Mouse (Mus musculus): ENCODE data around the gene Clip4.

DNA sequence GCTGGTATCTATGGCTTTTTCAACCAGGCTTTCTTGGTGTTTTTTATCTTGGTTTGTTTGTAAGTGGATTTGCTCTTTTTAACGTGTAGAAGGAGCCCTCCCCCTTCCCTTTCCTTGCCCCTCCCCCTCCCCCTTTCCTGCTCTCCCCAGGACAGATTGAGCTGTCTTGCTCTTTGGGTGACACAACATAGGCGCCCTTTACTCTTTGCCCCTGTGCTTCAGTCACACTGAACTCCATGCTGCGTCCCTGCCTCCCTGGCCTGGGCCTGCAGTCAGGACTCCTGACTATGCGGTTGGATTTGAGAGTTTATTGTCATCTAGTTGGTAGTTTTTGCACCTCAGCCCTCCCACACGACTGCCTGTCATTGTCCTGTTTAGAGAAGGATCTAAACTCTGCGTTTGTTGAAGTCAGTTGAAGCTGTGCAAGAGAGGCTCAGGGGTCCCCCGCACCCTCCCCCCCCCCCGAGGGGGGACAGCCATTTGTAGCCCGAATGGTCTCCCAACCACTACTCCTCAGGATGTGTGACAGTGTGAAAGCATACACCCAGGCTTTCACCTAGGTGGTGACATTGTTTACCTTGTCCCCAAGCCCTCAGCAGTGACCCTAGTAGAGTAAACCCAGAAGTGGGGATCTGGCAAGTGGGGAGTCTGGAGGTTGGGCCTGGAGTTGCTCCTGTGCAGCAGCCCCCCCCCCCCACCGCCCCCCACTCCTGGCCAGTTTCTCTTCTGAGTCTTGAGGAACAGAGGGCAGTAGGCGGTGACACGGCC lies 60.6 kb downstream of the Clip4 start:
- no peak for TF ChIP-seq CTCF (conservative IDR thresholded peaks at IDR 0.05; ENCODE audit: insufficient read depth, insufficient read length, low read depth, low read length)
- no peak for TF ChIP-seq POLR2A (IDR thresholded peaks at IDR 0.05; ENCODE audit: low read depth, low read length)
